In genomic region chr10:88884836-88885235, GRCm38 (mm10) we compare ENCODE assay signal across 19 mouse cellular contexts. TPM values are rescaled to one million over a fixed set of nuclear protein-coding genes. Genes with fewer than 3 reads are reported as not detected.
DNase-seq lines count a peak whose midpoint lies in the region; TF ChIP-seq lines count a peak whose summit lies in the region.
"Had no signal": no experiment of that assay in that cellular context is flagged by ENCODE, and none has a peak within 500 bp of the region (broad histone marks: within the 10 kb centered on the region; RNA-seq: fewer than 3 reads in every experiment).

No protein-coding gene starts in this region.

- no peak overlapping the region for H3K4me3 ChIP-seq in layer of hippocampus, adult 2 months
- H3K4me3 ChIP-seq in E14TG2a.4 (replicated peaks; ENCODE audit: low read length), result no peak overlapping the region

- peak; percentile 32 for TF ChIP-seq CTCF in layer of hippocampus, adult 2 months (conservative IDR thresholded peaks at IDR 0.05)
- peak; percentile 66 for TF ChIP-seq CTCF in E14TG2a.4 (conservative IDR thresholded peaks at IDR 0.05; ENCODE audit: low read length)

- no peaks in the 10 kb centered on the region for H3K36me3 ChIP-seq in E14TG2a.4 (ENCODE audit: insufficient read depth, low read length)
- H3K36me3 ChIP-seq: forebrain, embryonic 12.5 days; hindbrain, embryonic 10.5 days had no signal

- DNase-seq in layer of hippocampus, adult 2 months (ENCODE audit: low spot score in 2 of 2), result no peak
- DNase-seq in layer of hippocampus, adult 11-12 months (ENCODE audit: low spot score), result no peak
- DNase-seq in 416B (ENCODE audit: low read depth) (peak; percentile 5), ZHBTc4 (ENCODE audit: low read depth, low spot score) (peak; percentile 61)
- DNase-seq in Muller cell, postnatal 12 days (ENCODE audit: inconsistent ontology term), result no peak
- no peak for DNase-seq in adrenal gland, postnatal 10 days
- DNase-seq: adrenal gland, postnatal 14 days; cerebellum, adult 2 months; gastrocnemius, postnatal 25 days; lung, embryonic 14.5 days; lung, postnatal 36 days; retina, postnatal 1 day; right cerebral cortex, postnatal 4 days; thymus, postnatal 25 days had no signal

- H3K9me3 ChIP-seq in E14TG2a.4 (ENCODE audit: low read length), result no peaks in the 10 kb centered on the region
- H3K9me3 ChIP-seq: forebrain, embryonic 12.5 days had no signal

- H3K4me1 ChIP-seq in E14TG2a.4 (replicated peaks; ENCODE audit: low read depth, low read length), result peaks cover 15% of the 10 kb centered on the region; the same call in 1 of the 2 replicates

- H3K27ac ChIP-seq in layer of hippocampus, adult 2 months, result no peak overlapping the region
- H3K27ac ChIP-seq: forebrain, embryonic 12.5 days; hindbrain, embryonic 10.5 days had no signal

- H3K27me3 ChIP-seq in E14TG2a.4 (ENCODE audit: insufficient read depth, low read length), result peaks cover 35% of the 10 kb centered on the region

RNA-seq across cellular contexts. Expression of gene Slc5a8, which starts 1.0 kb away (rescaled TPM):
- not detected for total RNA-seq in layer of hippocampus, adult 2 months (2021)
- total RNA-seq in adrenal gland, postnatal 10 days (2021), result under 1 TPM; 0.06 TPM
- total RNA-seq: gastrocnemius, postnatal 25 days; heart, adult 8-10 months; left cerebral cortex, postnatal 14 days had no signal

RNA-seq across cellular contexts. Expression of gene Utp20, which starts 58.2 kb away (rescaled TPM):
- 10 to 100 TPM; 24.6 to 27.7 TPM for total RNA-seq in layer of hippocampus, adult 2 months (2021)
- 10 to 100 TPM; 20.8 to 25.7 TPM for total RNA-seq in adrenal gland, postnatal 10 days (2021)

Comparison
In these comparisons a context has a peak if more than half of its experiments do, and no peak if none do; other contexts are left out.
1. DNase-seq: peak in 416B (single experiment) and ZHBTc4 (single experiment); none in layer of hippocampus, adult 2 months (0 of 2), layer of hippocampus, adult 11-12 months (single experiment), Muller cell, postnatal 12 days (single experiment) and adrenal gland, postnatal 10 days (single experiment).